Mouse (Mus musculus) olfactory bulb, adult 2 months (tissue): ENCODE results near the gene Smdt1.

Source experiments
- CTCF ChIP-seq: fragments of 200-500 bp; IDR thresholded peaks from 2 replicates; pipeline ENCODE4 v1.5.1; 2012; ENCODE audit warnings: low read depth, mild to moderate bottlenecking, low read length, moderate library complexity; ENCODE audit not compliant: insufficient read depth
- POLR2A ChIP-seq: fragments of 200-500 bp; IDR thresholded peaks from 2 replicates; pipeline ENCODE4 v1.6.1; 2012; ENCODE audit warnings: mild to moderate bottlenecking, low read depth, low read length, moderate library complexity; ENCODE audit not compliant: insufficient read depth

DNA sequence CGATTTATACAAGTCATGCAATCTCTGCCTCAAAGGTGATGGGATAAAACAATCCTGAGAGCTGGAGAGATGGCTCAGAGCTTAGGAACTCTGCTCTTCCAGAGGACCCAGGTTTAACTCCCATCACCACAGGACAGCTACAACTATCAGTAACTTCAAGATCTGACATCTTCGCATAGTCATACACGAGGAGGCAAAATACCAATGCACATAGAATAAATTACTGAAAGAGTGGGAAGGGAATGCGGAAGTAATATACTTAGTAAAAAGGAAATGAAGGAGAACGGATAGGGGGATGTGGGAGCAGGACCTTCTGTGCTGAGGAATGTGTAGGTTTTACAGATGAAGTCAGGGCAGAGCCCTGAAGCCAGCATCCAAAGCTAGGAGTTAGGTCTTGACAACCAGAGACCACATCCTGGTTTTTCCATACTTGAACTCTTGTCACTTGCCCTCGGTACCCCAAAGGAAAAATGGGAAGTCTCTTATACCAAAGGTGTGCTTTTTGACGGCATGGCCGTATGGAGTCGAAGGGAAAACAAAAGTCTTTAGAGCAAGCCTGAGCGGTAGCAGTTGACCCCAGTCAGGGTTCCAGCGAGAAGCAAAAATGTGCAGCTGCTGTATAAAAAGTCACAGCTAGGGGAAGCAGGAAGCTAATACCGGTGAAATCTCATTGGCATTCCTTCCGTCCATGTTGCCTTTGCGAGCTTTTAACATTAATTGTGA, 8.0 kb downstream of the Smdt1 start:
- TF ChIP-seq CTCF (no peak), POLR2A (no peak)
